Mouse (Mus musculus) lung, postnatal 0 days (tissue): ENCODE measurements around the gene D230025D16Rik. TPM values are rescaled to one million over a fixed set of nuclear protein-coding genes. Genes with fewer than 3 reads are reported as not detected.
A peak's percentile ranks its signal among the peaks of the same experiment; 100 is the strongest.

ENCODE experiments used
- ATAC-seq: fragments of 200-750 bp; cut with Nextera tagmentation; 2 replicates; pipeline ENCODE4 v1.8.0; 2017; ENCODE audit warnings: moderate library complexity
- DNase-seq: peaks from one replicate; pipeline ENCODE4 v3.0.0-alpha.2; 2016; ENCODE audit warnings: low spot score
- H3K27ac ChIP-seq: fragments of 300-500 bp; sonication (generic); 2 replicates; pipeline ENCODE4 v1.5.1; 2014; ENCODE audit warnings: antibody characterized with exemption, mild to moderate bottlenecking, low read length, mixed read lengths
- H3K27me3 ChIP-seq: fragments of 300-500 bp; sonication (generic); replicated peaks from 2 replicates; pipeline ENCODE4 v1.6.1; 2014; ENCODE audit warnings: low read length, mixed read lengths; ENCODE audit not compliant: insufficient read depth
- H3K36me3 ChIP-seq: fragments of 300-500 bp; sonication (generic); 2 replicates; pipeline ENCODE4 v1.6.1; 2014; ENCODE audit warnings: low read length, mixed read lengths; ENCODE audit not compliant: insufficient read depth
- H3K4me1 ChIP-seq: fragments of 300-500 bp; sonication (generic); 2 replicates; pipeline ENCODE4 v1.6.1; 2014; ENCODE audit warnings: antibody characterized with exemption, low read depth, low read length, mixed read lengths; ENCODE audit not compliant: insufficient read depth
- H3K4me2 ChIP-seq: fragments of 300-500 bp; sonication (generic); replicated peaks from 2 replicates; pipeline ENCODE4 v1.6.1; 2014; ENCODE audit warnings: low read depth, mild to moderate bottlenecking, low read length, moderate library complexity, mixed read lengths
- H3K4me3 ChIP-seq: fragments of 300-500 bp; sonication (generic); 2 replicates; pipeline ENCODE4 v1.5.1; 2014; ENCODE audit warnings: low read depth, low read length
- H3K9ac ChIP-seq: fragments of 300-500 bp; sonication (generic); replicated peaks from 2 replicates; pipeline ENCODE4 v1.6.1; 2014; ENCODE audit warnings: low read depth, mild to moderate bottlenecking
- H3K9me3 ChIP-seq: fragments of 300-500 bp; sonication (generic); 2 replicates; pipeline ENCODE4 v1.6.1; 2016; ENCODE audit warnings: low read length, mixed read lengths
- CTCF ChIP-seq: IDR thresholded peaks from 2 replicates; pipeline ENCODE4 v1.5.1; 2016; ENCODE audit warnings: antibody characterized with exemption, mild to moderate bottlenecking
- EP300 ChIP-seq: IDR thresholded peaks from 2 replicates; pipeline ENCODE4 v1.6.1; 2016; ENCODE audit warnings: antibody characterized with exemption, mild to moderate bottlenecking, control low read depth
- WGBS: fragments of 180-500 bp; shearing (Covaris S2); extraction: QIAGEN DNeasy Blood & Tissue Kit; methylation state at CpG from one replicate; pipeline ENCODE4 v1.1.7; 2014; 5-methylcytosine and 5-hydroxymethylcytosine counted together
- polyA plus RNA-seq: library from polyadenylated mRNA; unstranded; fragments of >200 nt; fragmentation: Nextera tagmentation; extraction: Ambion mirVana; gene quantifications from 2 replicates; pipeline ENCODE4 v1.2.1, GENCODE M21; 2015

D230025D16Rik gene
- polyA plus RNA-seq, 1 experiment from 2014 or later = 91.3 TPM

DNA sequence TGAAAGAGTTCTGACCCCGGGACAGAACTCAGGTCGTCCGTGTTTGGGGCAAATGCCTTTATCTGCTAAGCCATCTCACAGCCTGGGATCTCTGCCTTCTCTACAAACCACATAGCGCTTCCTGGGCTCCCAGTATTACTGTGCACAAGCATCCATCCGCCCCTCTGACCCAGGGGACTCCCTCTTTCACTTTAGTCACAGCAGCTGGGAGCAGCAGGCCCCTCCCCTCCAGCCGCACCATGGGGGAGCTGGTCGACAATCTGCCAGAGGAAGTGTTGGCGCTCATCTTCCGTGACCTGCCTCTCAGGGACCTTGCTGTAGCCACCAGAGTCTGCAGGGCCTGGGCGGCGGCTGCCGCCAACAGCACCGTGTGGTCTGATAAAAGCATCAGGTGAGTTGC lies 41.8 kb downstream of the D230025D16Rik start:
- Histone ChIP-seq H3K9me3 (no peaks in the 10 kb centered on the region), H3K4me3 (no peak overlapping the region), H3K36me3 (no peaks in the 10 kb centered on the region), H3K9ac (no peak overlapping the region), H3K4me1 (peaks cover 29% of the 10 kb centered on the region), H3K27ac (no peak overlapping the region), H3K27me3 (peaks cover 35% of the 10 kb centered on the region), H3K4me2 (no peak overlapping the region)
- ATAC-seq (no peak), DNase-seq (no peak)
- TF ChIP-seq EP300 (no peak), CTCF (no peak)
- 52% methylated on average over 13 of the region's 13 CpGs for WGBS

DNA sequence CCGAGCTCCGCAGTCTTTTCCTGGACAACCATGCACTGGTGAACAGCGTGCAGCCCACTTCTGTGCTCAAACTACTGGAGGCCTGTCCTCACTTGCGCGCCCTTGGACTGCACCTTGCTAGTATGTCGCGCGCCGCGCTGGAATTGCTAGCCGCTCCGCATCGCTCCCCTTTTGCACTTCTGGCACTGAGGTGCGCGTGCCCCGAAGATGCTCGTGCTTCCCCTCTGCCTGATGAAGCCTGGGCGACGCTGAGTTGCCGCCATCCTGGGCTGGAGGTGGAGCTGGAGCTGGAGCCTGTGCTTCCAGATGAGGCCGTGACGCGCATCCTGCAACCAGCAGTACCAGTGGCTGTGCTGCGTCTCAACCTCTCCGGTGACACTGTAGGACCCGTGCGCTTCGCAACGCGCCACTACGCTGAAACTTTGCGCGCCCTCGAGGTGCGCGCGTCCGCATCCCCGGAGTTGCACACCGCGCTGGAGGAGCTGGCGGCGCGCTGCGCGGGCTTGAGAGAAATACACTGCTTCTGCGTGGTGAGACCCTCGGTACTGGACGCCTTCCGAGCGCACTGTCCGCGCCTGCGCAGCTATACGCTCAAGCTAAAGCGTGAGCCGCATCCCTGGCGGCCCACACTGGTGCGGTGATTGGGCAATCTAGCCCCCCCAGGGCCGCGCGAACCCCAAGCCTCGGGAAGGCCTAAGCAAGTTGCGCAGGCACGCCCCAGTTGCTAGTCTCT lies 43.6 kb downstream of the D230025D16Rik start:
- peaks cover 46% of the 10 kb centered on the region for H3K27me3 ChIP-seq

DNA sequence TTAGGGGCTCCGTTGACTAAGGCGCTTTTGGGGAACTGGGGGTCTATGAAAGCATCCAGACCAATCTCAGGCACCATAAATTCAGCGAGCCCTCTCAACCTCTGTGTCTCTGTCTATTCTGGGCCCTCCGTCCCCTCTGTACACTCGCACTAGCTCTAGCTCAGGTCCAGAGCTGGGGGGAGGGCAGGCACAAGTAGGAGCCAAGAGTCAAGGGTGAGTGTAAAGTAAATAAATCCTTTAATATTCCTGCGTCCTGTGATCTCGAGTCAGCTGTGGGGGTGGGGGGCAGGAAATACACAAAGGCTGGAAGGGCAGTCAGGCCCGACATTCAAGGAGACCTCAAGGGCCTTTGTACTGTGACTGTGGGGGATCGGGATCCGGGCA lies 44.1 kb downstream of the D230025D16Rik start:
- no peaks in the 10 kb centered on the region for H3K9me3 ChIP-seq
- H3K27ac ChIP-seq = peak overlapping the region; percentile 79
- ATAC-seq (peak; percentile 69), DNase-seq (peak; percentile 77)
- TF ChIP-seq EP300 = 0 out of 2 replicates have a peak, but pooled peaks have one; percentile 30
- no peak for TF ChIP-seq CTCF
- no peaks in the 10 kb centered on the region for H3K36me3 ChIP-seq
- WGBS = 7% methylated on average over 10 of the region's 10 CpGs
- peak overlapping the region; percentile 43 for H3K4me3 ChIP-seq
- H3K9ac ChIP-seq = peak overlapping the region; percentile 19; the same call in 1 of the 2 replicates
- H3K4me2 ChIP-seq = peak overlapping the region; percentile 86
- H3K4me1 ChIP-seq = peaks cover 26% of the 10 kb centered on the region
- H3K27me3 ChIP-seq = peaks cover 46% of the 10 kb centered on the region

More for the DNA sequence above, 43.6 kb downstream of the D230025D16Rik start:
- peaks cover 29% of the 10 kb centered on the region for H3K4me1 ChIP-seq
- no peak for TF ChIP-seq CTCF
- TF ChIP-seq EP300 = no peak
- H3K9ac ChIP-seq = no peak overlapping the region; the same call in 1 of the 2 replicates
- peak; percentile 47 for DNase-seq
- H3K4me2 ChIP-seq = peak overlapping the region; percentile 86
- H3K9me3 ChIP-seq = no peaks in the 10 kb centered on the region
- ATAC-seq = peak; percentile 13
- WGBS = 4% methylated on average over 65 of the region's 65 CpGs
- H3K4me3 ChIP-seq = peak overlapping the region; percentile 43
- 0 out of 2 replicates have a peak overlapping the region, but pooled peaks have one; percentile 47 for H3K27ac ChIP-seq
- H3K36me3 ChIP-seq = no peaks in the 10 kb centered on the region

DNA sequence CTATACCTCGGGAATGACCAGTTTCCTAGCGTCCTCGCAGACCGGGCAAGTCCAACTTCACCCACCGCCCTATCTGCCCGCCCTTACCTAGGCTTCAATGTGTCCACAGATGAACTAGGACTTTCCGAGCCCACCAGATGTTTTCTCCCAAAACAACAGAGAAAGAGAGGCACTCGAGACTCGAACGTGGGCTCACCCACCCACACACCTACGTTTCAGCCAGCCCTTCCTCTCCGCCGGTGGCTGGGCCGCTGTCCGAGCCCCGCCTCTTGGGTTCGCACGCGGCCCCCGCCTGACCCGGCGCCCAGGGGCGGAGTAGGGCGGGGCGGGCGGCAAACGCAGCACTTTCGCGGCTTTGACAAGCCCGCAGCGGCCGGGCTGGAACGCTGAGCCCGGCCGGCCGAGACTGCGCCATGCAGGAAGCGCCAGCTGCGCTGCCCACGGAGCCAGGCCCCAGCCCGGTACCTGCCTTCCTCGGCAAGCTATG lies 44.6 kb downstream of the D230025D16Rik start, which contains the start of gene Hsf4:
Hsf4 (plus strand) TSS at position 341 of the 487 bp plus-strand sequence.
- Histone ChIP-seq H3K27ac (peak within 1 kb of the TSS; percentile 79), H3K4me3 (peak within 1 kb of the TSS; percentile 43), H3K9me3 (no peaks in the 10 kb centered on the region), H3K9ac (peak within 1 kb of the TSS; percentile 19), H3K4me2 (peak within 1 kb of the TSS; percentile 86), H3K36me3 (no peaks in the 10 kb centered on the region), H3K27me3 (peaks cover 47% of the 10 kb centered on the region), H3K4me1 (peaks cover 25% of the 10 kb centered on the region)
- DNase-seq (peak; percentile 72), ATAC-seq (peak; percentile 76)
- TF ChIP-seq CTCF (no peak), EP300 (no peak)
- under 1% methylated on average over 41 of the region's 42 CpGs for WGBS

DNA sequence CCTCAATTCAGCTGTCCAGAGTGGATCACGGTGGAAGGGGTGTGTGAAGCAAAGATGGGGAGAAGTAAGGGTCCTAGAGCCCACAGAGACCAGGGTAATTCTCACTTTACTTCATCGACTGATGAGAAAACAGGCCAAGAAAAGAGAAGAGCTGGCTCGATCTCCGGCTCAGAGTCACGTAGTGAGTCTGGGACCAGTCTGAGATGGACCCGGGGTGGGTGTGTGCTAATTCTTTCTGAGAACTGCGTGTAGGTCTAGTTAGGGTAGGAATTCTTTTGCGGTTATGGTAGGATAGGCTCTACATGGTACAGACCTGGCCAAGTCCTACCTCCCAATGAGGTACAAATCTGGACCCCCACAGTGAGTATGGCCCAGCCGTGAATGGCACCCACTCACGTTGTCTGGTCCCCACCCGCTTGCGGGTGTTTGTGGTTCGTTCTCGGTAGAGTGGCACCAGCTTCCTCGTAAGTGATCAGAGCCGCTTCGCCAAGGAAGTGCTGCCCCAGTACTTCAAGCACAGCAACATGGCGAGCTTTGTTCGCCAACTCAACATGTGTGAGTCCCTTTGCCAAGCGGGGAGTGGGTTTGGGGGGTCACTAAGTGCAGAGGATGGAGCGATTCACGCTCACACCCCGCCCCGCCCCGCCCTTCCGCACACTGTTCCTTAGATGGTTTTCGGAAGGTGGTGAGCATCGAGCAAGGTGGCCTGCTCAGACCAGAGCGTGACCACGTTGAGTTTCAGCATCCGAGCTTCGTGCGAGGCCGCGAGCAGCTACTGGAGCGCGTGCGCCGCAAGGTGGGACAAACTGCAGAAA lies 45.4 kb downstream of the D230025D16Rik start:
- Histone ChIP-seq H3K36me3 (no peaks in the 10 kb centered on the region), H3K4me3 (peak overlapping the region; percentile 43), H3K9ac (peak overlapping the region; percentile 19; the same call in 1 of the 2 replicates), H3K27me3 (peaks cover 53% of the 10 kb centered on the region), H3K4me2 (peak overlapping the region; percentile 86), H3K4me1 (peaks cover 17% of the 10 kb centered on the region), H3K9me3 (no peaks in the 10 kb centered on the region), H3K27ac (peak overlapping the region; percentile 79; the same call in 1 of the 2 replicates)
- ATAC-seq (no peak), DNase-seq (no peak)
- TF ChIP-seq EP300 (no peak), CTCF (no peak)
- whole genome bisulfite sequencing = 10% methylated on average over 39 of the region's 39 CpGs

DNA sequence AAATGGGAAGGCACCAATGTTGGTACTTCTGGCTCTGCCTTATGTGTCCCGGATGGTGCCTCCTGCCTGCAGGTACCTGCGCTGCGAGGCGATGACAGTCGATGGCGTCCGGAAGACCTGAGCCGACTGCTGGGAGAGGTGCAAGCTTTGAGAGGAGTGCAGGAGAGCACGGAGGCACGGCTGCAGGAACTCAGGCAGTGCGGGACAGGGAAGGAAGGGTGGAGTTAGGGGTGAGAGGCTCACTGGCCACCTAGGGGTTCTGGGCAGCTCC lies 45.9 kb downstream of the D230025D16Rik start:
- H3K4me1 ChIP-seq = peaks cover 17% of the 10 kb centered on the region
- H3K27me3 ChIP-seq = peaks cover 53% of the 10 kb centered on the region
- WGBS = 20% methylated on average over 9 of the region's 11 CpGs
- DNase-seq (no peak), ATAC-seq (no peak)
- no peaks in the 10 kb centered on the region for H3K36me3 ChIP-seq
- TF ChIP-seq CTCF = peak; percentile 11; the same call in 1 of the 2 replicates
- TF ChIP-seq EP300 = no peak
- H3K9ac ChIP-seq = no peak overlapping the region
- H3K9me3 ChIP-seq = no peaks in the 10 kb centered on the region
- H3K4me2 ChIP-seq = no peak overlapping the region
- no peak overlapping the region for H3K27ac ChIP-seq
- no peak overlapping the region for H3K4me3 ChIP-seq
